Mouse (Mus musculus) liver, postnatal 0 days (tissue): Measurements from ENCODE around the gene Cdc27.

ENCODE experiments used
- CTCF ChIP-seq: sonication (generic); IDR thresholded peaks from 2 replicates; pipeline ENCODE4 v1.5.1; 2016; ENCODE audit warnings: antibody characterized with exemption, low read depth
- EP300 ChIP-seq: IDR thresholded peaks from 2 replicates; pipeline ENCODE4 v1.6.1; 2016; ENCODE audit warnings: antibody characterized with exemption, low read depth, mild to moderate bottlenecking

- TF ChIP-seq EP300 (no peak), CTCF (0 out of 2 replicates have a peak, but pooled peaks have one; percentile 3)
Observed at GRCm38 (mm10) chr11:104585495-104585894, 35.1 kb upstream of the Cdc27 start.
